Mouse (Mus musculus) liver, embryonic 13.5 days (tissue): ENCODE measurements at regions not wholly inside any gene's neighbourhood (a gene's known extent, or its start where the extent isn't known, plus 50 kb on each side); places are given as distances from the start of the nearest gene placed in this dataset.

ENCODE experiments used
- ATAC-seq: fragments of 200-750 bp; cut with Nextera tagmentation; 2 replicates; pipeline ENCODE4 v1.8.0; 2017; ENCODE audit warnings: low read depth, mild to moderate bottlenecking, moderate number of reproducible peaks, moderate library complexity
- DNase-seq: peaks from one replicate; pipeline ENCODE4 v3.0.0; 2022
- H3K27ac ChIP-seq: fragments of 300-500 bp; sonication (generic); 2 replicates; pipeline ENCODE4 v1.5.1; 2015; ENCODE audit warnings: moderate library complexity, mild to moderate bottlenecking, inconsistent platforms
- H3K27me3 ChIP-seq: fragments of 300-500 bp; sonication (generic); 2 replicates; pipeline ENCODE4 v1.6.1; 2015; ENCODE audit warnings: mild to moderate bottlenecking, inconsistent platforms
- H3K36me3 ChIP-seq: fragments of 300-500 bp; sonication (generic); 2 replicates; pipeline ENCODE4 v1.6.1; 2015; ENCODE audit warnings: mild to moderate bottlenecking, inconsistent platforms
- H3K4me1 ChIP-seq: fragments of 300-500 bp; sonication (generic); replicated peaks from 2 replicates; pipeline ENCODE4 v1.6.1; 2015; ENCODE audit warnings: inconsistent platforms
- H3K4me2 ChIP-seq: fragments of 300-500 bp; sonication (generic); 2 replicates; pipeline ENCODE4 v1.6.1; 2015; ENCODE audit warnings: inconsistent platforms, mild to moderate bottlenecking, moderate library complexity
- H3K4me3 ChIP-seq: fragments of 300-500 bp; sonication (generic); replicated peaks from 2 replicates; pipeline ENCODE4 v1.5.1; 2015; ENCODE audit warnings: mild to moderate bottlenecking, inconsistent platforms
- H3K9ac ChIP-seq: fragments of 300-500 bp; sonication (generic); 2 replicates; pipeline ENCODE4 v1.6.1; 2015; ENCODE audit warnings: mild to moderate bottlenecking, inconsistent platforms
- H3K9me3 ChIP-seq: fragments of 300-500 bp; sonication (generic); replicated peaks from 2 replicates; pipeline ENCODE4 v1.6.1; 2016; ENCODE audit warnings: inconsistent platforms
- WGBS: fragments of 180-500 bp; shearing (Covaris S2); methylation state at CpG from one replicate; pipeline ENCODE4 v1.1.7; 2015; ENCODE audit not compliant: insufficient replicate concordance; 5-methylcytosine and 5-hydroxymethylcytosine counted together

DNA sequence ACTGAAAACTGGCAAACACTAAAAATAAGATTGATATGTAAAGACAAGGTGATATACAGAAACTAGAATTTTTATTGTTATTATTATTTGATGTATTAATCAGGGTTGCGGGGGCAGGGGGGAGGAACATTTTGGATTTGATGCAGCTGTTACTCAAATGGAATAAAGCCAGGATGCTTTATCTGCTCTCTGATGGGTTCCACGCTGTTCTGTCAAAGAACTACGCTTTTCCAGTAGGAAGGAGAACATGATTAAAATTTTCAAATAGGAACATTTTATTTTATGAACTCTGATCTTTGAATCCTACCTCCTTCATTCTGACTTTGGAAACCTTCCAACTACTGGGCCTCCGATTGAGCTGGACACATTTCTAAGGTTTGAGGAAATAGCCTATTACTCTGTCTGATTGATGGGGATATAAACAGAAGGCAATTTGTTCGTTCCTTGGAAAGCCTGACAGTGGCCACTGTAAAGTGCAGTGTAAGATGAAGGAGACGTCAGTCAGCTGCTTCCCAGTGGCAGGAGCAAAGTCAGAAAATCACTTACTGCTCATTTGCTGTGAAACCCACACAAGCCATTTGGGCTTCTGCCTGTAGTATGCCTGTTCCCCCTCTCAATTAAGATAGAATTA is 642.2 kb downstream of the Trib2 start:
- DNase-seq (no peak), ATAC-seq (no peak)
- Histone ChIP-seq H3K27ac (no peak overlapping the region), H3K36me3 (no peaks in the 10 kb centered on the region), H3K4me2 (no peak overlapping the region), H3K4me3 (no peak overlapping the region), H3K4me1 (no peaks in the 10 kb centered on the region), H3K27me3 (no peaks in the 10 kb centered on the region), H3K9me3 (no peaks in the 10 kb centered on the region), H3K9ac (no peak overlapping the region)
- WGBS, result 43% methylated on average over 6 of the region's 6 CpGs

DNA sequence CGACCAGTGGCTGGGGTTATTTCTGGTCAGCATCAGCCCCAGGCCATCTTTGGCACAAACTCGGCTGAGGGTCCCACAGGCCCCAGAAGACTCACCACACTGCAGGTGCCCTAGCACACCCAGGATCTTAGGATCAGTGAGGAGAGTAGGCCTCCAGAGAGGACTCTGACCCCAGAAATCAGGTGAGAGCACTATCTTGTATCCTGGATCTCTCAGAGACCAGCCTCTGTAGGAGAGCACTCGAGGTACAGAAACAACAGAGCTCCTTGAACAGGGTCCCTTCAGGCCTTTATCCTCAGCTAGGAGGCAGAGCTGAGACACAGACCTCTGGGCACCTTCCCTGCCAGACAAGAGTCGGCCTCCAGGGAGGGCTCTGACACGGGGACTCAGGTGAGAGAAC is 654.1 kb downstream of the Trib2 start:
- Histone ChIP-seq H3K27me3 (no peaks in the 10 kb centered on the region), H3K9me3 (0 out of 2 replicates have a peak, but pooled peaks cover 4% of the 10 kb centered on the region), H3K4me1 (no peaks in the 10 kb centered on the region), H3K9ac (no peak overlapping the region), H3K36me3 (no peaks in the 10 kb centered on the region), H3K4me2 (no peak overlapping the region), H3K4me3 (no peak overlapping the region), H3K27ac (no peak overlapping the region)
- 50% methylated on average over 5 of the region's 5 CpGs for WGBS
- ATAC-seq, result no peak
- no peak for DNase-seq

DNA sequence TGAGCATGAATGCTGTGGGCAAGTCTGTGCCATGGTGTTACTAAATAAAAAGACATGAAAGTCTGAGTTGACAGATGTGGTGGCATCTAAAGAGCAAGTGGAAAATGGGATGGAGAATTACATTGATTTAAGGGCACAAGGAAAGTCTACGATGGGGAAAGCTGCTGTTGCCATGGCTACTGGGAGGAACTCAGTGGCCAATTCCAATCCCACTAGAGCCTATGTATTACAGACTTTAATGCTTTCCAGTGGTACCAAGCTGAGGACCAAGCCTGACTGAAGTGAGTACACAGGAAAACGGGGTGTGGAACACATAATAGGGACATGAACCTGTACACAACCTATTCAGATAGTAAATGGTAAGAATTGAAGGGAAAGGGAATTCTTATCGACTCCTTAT is 654.9 kb downstream of the Trib2 start:
- H3K4me3 ChIP-seq, result no peak overlapping the region
- no peak for ATAC-seq
- no peaks in the 10 kb centered on the region for H3K4me1 ChIP-seq
- no peak for DNase-seq
- no peak overlapping the region for H3K9ac ChIP-seq
- H3K36me3 ChIP-seq, result no peaks in the 10 kb centered on the region
- no peak overlapping the region for H3K4me2 ChIP-seq
- 0 out of 2 replicates have a peak, but pooled peaks cover 4% of the 10 kb centered on the region for H3K9me3 ChIP-seq
- H3K27ac ChIP-seq, result no peak overlapping the region
- H3K27me3 ChIP-seq, result no peaks in the 10 kb centered on the region
- WGBS, result 45% methylated on average over 3 of the region's 3 CpGs

DNA sequence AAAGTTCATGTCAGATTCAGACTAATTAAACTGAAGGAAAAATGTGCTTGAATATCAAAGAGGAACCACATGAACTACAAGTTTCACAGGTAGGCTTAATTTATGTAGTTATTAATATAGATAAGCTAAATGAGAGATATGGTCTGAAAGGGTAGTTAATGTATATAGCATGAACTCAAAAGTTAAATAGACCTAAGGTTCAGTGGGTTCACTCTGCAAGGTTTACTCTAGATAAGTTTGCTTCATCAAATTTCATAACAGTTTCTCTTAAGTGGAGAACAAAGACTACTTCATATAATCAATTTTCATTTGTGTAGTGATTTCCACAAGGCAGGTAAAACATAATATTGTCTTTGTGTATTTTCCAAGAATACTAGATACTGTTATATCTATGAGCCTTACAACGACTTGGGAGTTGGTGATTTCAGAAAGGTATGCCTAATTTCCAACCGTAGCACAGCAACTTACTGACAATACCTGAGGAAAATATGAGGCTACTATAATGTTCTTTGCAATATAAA is 656.2 kb downstream of the Trib2 start:
- Histone ChIP-seq H3K9ac (no peak overlapping the region), H3K4me1 (no peaks in the 10 kb centered on the region), H3K27me3 (no peaks in the 10 kb centered on the region), H3K4me3 (no peak overlapping the region), H3K27ac (no peak overlapping the region), H3K36me3 (no peaks in the 10 kb centered on the region), H3K4me2 (no peak overlapping the region), H3K9me3 (0 out of 2 replicates have a peak, but pooled peaks cover 4% of the 10 kb centered on the region)
- WGBS, result 55% methylated on average over 2 of the region's 2 CpGs
- ATAC-seq (no peak), DNase-seq (no peak)

DNA sequence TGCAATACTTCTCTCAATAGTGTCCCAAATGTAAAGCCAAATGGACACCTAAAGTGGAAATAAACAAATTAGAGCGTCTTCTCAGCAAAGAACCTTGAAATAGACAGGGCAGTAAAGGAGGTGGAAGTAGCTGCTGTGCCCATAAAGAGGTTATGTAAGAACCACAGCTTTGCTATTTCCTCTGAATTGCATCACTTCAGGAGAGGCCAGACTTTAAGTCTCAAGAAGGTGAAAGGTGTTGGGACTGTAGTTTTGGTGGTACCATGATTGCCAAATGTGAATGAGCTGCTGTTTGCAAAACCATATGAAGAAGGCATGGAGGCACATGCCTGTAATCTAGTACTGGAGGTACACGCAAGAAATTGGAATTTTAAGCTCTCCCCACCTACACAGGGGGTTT is 670.3 kb downstream of the Trib2 start:
- no peak overlapping the region for H3K4me2 ChIP-seq
- no peak overlapping the region for H3K9ac ChIP-seq
- ATAC-seq (no peak), DNase-seq (no peak)
- H3K4me3 ChIP-seq, result no peak overlapping the region
- H3K9me3 ChIP-seq, result no peaks in the 10 kb centered on the region
- no peaks in the 10 kb centered on the region for H3K27me3 ChIP-seq
- H3K36me3 ChIP-seq, result no peaks in the 10 kb centered on the region
- no peak overlapping the region for H3K27ac ChIP-seq
- WGBS, result 34% methylated on average over 2 of the region's 2 CpGs
- no peaks in the 10 kb centered on the region for H3K4me1 ChIP-seq

- Histone ChIP-seq H3K4me2 (no peak overlapping the region), H3K27me3 (no peaks in the 10 kb centered on the region), H3K36me3 (no peaks in the 10 kb centered on the region), H3K4me1 (no peaks in the 10 kb centered on the region), H3K9me3 (no peaks in the 10 kb centered on the region), H3K27ac (no peak overlapping the region), H3K9ac (no peak overlapping the region), H3K4me3 (no peak overlapping the region)
- 58% methylated on average over 5 of the region's 5 CpGs for WGBS
- ATAC-seq, result no peak
- DNase-seq, result no peak
These were observed 679.7 kb downstream of the Trib2 start for GRCm38 (mm10) chr12:15137039-15137438.

DNA sequence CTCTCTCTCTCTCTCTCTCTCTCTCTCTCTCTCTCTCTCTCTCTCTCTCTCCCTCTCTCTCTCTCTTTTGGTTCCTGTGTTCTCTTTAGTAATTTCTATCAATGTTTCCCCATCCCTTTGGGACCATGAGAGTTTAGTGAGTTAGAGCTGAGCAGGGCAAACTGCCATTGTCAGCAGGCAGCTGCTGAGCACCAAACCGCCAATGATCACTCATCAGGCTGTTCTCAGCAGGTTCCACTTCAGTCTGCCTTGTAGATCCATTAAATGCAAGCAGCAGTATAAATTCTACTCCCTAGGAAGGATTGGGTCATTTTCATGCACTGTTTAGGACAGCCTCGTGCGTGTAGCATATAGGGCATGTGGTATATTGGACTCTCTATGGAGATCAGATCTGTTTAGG is 692.5 kb downstream of the Trib2 start:
- DNase-seq, result no peak
- ATAC-seq, result no peak
- no peak overlapping the region for H3K27ac ChIP-seq
- no peak overlapping the region for H3K4me3 ChIP-seq
- no peak overlapping the region for H3K4me2 ChIP-seq
- H3K9me3 ChIP-seq, result no peaks in the 10 kb centered on the region
- no peaks in the 10 kb centered on the region for H3K36me3 ChIP-seq
- H3K4me1 ChIP-seq, result no peaks in the 10 kb centered on the region
- no peaks in the 10 kb centered on the region for H3K27me3 ChIP-seq
- 50% methylated on average over 3 of the region's 3 CpGs for WGBS
- H3K9ac ChIP-seq, result no peak overlapping the region

GRCm38 (mm10) chr12:15122586-15123212 is 694.0 kb downstream of the Trib2 start:
- ATAC-seq (no peak), DNase-seq (no peak)
- 54% methylated on average over 4 of the region's 4 CpGs for WGBS
- Histone ChIP-seq H3K4me2 (no peak overlapping the region), H3K27me3 (no peaks in the 10 kb centered on the region), H3K9me3 (no peaks in the 10 kb centered on the region), H3K9ac (no peak overlapping the region), H3K4me3 (no peak overlapping the region), H3K36me3 (no peaks in the 10 kb centered on the region), H3K4me1 (no peaks in the 10 kb centered on the region), H3K27ac (no peak overlapping the region)

GRCm38 (mm10) chr12:15115556-15115955 is 701.2 kb downstream of the Trib2 start:
- Histone ChIP-seq H3K9ac (no peak overlapping the region), H3K4me1 (no peaks in the 10 kb centered on the region), H3K9me3 (no peaks in the 10 kb centered on the region), H3K27me3 (no peaks in the 10 kb centered on the region), H3K36me3 (no peaks in the 10 kb centered on the region), H3K4me2 (no peak overlapping the region), H3K4me3 (no peak overlapping the region), H3K27ac (no peak overlapping the region)
- DNase-seq, result no peak
- WGBS, result 73% methylated on average over 3 of the region's 3 CpGs
- ATAC-seq, result no peak

- no peak overlapping the region for H3K4me3 ChIP-seq
- H3K27ac ChIP-seq, result no peak overlapping the region
- no peaks in the 10 kb centered on the region for H3K4me1 ChIP-seq
- no peaks in the 10 kb centered on the region for H3K36me3 ChIP-seq
- no peaks in the 10 kb centered on the region for H3K27me3 ChIP-seq
- no peak overlapping the region for H3K9ac ChIP-seq
- ATAC-seq (no peak), DNase-seq (no peak)
- no peak overlapping the region for H3K4me2 ChIP-seq
- no peaks in the 10 kb centered on the region for H3K9me3 ChIP-seq
- WGBS, result 71% methylated on average over 14 of the region's 14 CpGs
These were observed 701.9 kb downstream of the Trib2 start for GRCm38 (mm10) chr12:15114793-15115192.

GRCm38 (mm10) chr12:15111049-15111448 is 705.7 kb downstream of the Trib2 start:
- 69% methylated on average over 2 of the region's 2 CpGs for WGBS
- Histone ChIP-seq H3K36me3 (no peaks in the 10 kb centered on the region), H3K4me3 (no peak overlapping the region), H3K9me3 (no peaks in the 10 kb centered on the region), H3K9ac (no peak overlapping the region), H3K4me1 (no peaks in the 10 kb centered on the region), H3K27ac (no peak overlapping the region), H3K27me3 (no peaks in the 10 kb centered on the region), H3K4me2 (no peak overlapping the region)
- ATAC-seq, result no peak
- no peak for DNase-seq

DNA sequence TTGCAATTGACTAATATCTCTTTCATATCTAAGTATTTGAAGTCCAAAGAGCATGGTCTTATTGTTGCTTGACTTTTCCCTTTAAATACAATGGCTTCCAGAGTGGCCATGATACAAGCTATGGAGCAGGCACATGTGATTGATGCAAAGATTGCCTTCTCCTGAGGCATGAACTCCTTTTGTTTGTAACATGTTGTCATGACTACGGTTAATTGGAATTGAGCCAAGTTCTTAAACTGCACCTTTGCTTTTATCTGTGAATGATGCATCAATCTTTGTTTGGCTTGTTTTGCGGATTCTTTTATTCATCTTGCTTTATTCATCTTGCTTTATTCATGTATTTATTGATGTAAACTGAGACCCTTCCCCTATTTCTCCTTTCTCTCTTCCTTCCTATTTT is 711.8 kb downstream of the Trib2 start:
- H3K27ac ChIP-seq, result no peak overlapping the region
- H3K27me3 ChIP-seq, result no peaks in the 10 kb centered on the region
- 74% methylated on average over 2 of the region's 2 CpGs for WGBS
- ATAC-seq, result no peak
- H3K4me2 ChIP-seq, result no peak overlapping the region
- no peak for DNase-seq
- no peak overlapping the region for H3K9ac ChIP-seq
- no peaks in the 10 kb centered on the region for H3K4me1 ChIP-seq
- H3K4me3 ChIP-seq, result no peak overlapping the region
- no peaks in the 10 kb centered on the region for H3K36me3 ChIP-seq
- H3K9me3 ChIP-seq, result no peaks in the 10 kb centered on the region
